Mouse (Mus musculus): ENCODE data around the gene Jund. TPM values are rescaled to one million over a fixed set of nuclear protein-coding genes. Genes with fewer than 3 reads are reported as not detected.

Gene Jund
- polyA plus RNA-seq, 1 experiment from 2014 or later = 29.7 TPM

DNA sequence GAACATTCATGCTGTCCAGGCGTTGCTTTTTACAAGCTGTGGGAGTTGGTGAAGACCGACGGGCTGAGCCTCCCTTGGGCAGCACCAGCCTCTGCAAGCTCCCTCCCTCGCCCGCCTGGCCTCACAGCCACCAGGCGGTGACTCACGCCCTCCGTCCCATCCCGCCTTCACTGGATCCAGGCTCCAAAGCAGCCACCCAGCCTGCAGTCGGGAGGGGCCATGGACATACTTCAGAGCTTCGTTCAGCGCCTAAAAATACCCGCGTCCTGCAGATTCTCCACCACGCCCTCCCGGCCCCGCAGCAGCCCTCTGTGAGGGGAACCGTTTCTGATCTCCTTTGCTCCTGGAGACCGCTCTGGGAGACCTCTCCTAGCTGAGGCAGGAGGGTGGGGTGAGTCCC lies 16.6 kb upstream of the Jund start:
- Histone ChIP-seq H3K4me3 (ENCODE audit: inconsistent target) (no peak overlapping the region), H3K36me3 (ENCODE audit: inconsistent target) (no peaks in the 10 kb centered on the region), H3K79me2 (ENCODE audit: inconsistent target) (no peaks in the 10 kb centered on the region), H3K27ac (no peak overlapping the region)
- 84% methylated on average over 15 of the region's 19 CpGs for WGBS (ENCODE audit: missing documents)

DNA sequence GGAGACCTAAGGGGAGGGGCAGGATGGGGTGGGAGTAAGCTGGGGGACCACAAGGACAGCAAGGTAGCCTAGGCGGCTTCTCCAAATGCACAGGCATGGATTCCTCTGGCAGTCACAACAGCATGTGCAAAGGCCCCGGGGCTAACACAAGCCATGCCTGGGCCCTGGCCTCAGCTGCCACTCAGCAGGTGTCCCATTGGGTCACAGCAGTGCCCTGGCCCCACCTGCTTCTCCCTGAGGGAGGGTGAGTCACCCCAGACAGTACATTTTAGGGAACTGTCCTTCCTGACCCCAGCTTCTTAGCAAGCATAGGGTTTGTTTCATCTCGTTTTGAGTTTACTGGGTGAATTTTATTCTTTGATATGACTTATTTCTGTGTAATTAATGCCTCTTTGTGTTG lies 16.1 kb upstream of the Jund start:
- H3K4me3 ChIP-seq (ENCODE audit: inconsistent target) = no peak overlapping the region
- no peaks in the 10 kb centered on the region for H3K79me2 ChIP-seq (ENCODE audit: inconsistent target)
- no peaks in the 10 kb centered on the region for H3K36me3 ChIP-seq (ENCODE audit: inconsistent target)
- 50% methylated on average over 3 of the region's 3 CpGs for WGBS (ENCODE audit: missing documents)
- H3K27ac ChIP-seq = no peak overlapping the region

DNA sequence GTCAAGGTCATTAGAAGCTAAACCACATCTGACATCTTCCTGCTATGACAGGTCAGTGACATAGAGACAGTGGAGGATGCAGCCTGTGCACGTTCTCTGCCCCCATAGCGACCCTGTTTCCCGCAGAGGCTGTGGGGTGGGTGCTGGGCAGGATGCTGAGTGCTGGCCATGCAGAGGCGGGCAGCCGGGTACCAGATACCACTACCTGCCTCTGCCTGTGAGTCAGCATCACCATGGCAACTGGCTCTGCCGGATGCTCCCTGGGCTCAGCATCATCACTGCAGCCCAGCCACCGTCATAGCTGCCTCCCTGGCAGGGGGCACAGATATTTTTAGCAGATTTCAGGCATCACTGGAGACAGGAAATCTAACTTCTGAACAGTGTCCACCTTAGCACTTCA lies 14.5 kb upstream of the Jund start:
- Histone ChIP-seq H3K79me2 (ENCODE audit: inconsistent target) (no peaks in the 10 kb centered on the region), H3K27ac (no peak overlapping the region), H3K4me3 (ENCODE audit: inconsistent target) (no peak overlapping the region), H3K36me3 (ENCODE audit: inconsistent target) (no peaks in the 10 kb centered on the region)
- WGBS (ENCODE audit: missing documents) = 90% methylated on average over 7 of the region's 7 CpGs

DNA sequence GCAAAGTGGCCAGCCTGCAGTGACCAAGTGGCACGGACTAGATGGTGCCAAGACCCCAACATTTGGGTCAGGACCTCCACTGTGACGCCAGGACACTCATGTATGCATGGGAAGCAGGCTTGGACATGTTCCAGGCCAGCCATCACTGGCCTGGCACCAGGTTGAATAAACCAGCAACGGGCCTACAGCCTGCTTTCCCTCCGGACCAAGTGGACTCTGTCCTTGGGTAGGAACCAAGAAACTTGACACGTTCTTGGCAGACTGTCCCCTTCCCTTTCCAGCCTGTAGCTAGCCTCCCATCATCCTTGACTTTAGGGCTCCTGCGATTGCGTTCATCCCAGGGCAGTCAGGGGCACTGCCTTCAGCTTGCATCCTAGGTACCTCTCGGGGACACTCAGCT lies 11.2 kb upstream of the Jund start:
- H3K79me2 ChIP-seq (ENCODE audit: inconsistent target) = no peaks in the 10 kb centered on the region
- no peak overlapping the region for H3K27ac ChIP-seq
- no peaks in the 10 kb centered on the region for H3K36me3 ChIP-seq (ENCODE audit: inconsistent target)
- no peak overlapping the region for H3K4me3 ChIP-seq (ENCODE audit: inconsistent target)
- WGBS (ENCODE audit: missing documents) = 90% methylated on average over 8 of the region's 8 CpGs

DNA sequence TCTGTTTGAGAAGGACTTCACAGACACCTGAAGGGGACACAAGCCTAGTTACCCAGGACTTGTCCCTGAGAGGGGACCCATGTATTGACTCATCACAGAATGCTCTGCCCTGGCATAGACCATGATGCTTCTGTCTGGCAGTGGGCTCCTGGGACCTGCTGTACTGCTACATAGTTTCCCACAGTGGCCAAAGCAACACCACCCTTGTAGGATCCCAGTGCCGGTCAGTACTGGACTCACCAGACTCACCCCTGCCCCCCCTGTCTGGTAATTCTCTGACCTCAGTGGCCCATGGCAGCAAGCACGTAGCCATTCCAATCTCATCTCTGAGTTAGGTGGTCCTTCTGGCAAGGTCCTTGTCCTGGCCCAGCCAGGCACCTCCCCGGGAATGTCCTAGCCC lies 10.6 kb upstream of the Jund start:
- 97% methylated on average over 2 of the region's 3 CpGs for WGBS (ENCODE audit: missing documents)
- Histone ChIP-seq H3K36me3 (ENCODE audit: inconsistent target) (no peaks in the 10 kb centered on the region), H3K79me2 (ENCODE audit: inconsistent target) (no peaks in the 10 kb centered on the region), H3K4me3 (ENCODE audit: inconsistent target) (no peak overlapping the region), H3K27ac (no peak overlapping the region)

DNA sequence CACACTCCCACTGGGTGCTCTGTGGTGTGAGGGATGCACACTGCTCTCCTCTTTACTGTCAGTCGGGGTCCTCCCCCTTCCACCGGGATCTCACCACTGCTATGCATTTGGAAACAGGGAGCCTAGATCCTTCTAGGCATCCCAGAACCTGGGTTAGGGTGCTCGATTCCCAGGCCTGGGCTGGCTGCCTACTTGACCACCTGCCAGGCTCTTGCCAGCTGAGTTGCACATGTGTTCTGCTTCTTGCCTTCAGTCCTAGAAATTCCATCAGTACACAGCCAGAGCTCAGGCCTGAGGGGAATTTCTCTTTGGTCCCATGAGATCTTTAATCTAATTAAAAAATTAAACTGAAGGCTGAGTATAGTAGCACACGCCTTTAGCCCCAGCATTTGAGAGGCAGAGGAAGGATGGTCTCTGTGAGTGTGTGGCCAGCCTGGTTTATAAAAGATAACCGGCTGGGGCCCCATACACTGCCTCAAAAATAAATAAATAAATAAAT lies 8.8 kb upstream of the Jund start:
- Histone ChIP-seq H3K79me2 (ENCODE audit: inconsistent target) (no peaks in the 10 kb centered on the region), H3K4me3 (ENCODE audit: inconsistent target) (no peak overlapping the region), H3K36me3 (ENCODE audit: inconsistent target) (no peaks in the 10 kb centered on the region), H3K27ac (no peak overlapping the region)
- WGBS (ENCODE audit: missing documents) = 88% methylated on average over 5 of the region's 5 CpGs

DNA sequence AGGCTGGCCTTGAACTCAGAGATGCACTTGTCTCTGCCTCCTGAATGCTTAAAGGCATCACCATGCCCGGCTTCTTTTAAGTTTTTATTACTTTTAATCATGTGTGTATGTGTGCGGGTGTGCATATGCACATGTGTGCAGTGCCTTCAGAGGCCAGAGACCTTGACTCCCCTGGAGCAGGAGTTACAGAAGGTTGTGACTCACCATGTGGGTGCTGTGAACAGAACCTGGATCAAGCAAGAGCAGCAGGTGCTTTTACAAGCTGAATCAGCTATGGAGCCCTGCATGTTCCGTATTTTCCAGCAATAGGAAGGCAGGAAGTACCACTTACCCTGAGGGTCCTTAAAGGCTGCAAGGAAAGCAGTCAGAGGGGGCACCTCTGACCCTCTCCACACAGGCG lies 7.5 kb upstream of the Jund start:
- H3K4me3 ChIP-seq (ENCODE audit: inconsistent target) = no peak overlapping the region
- no peak overlapping the region for H3K27ac ChIP-seq
- 96% methylated on average over 4 of the region's 4 CpGs for WGBS (ENCODE audit: missing documents)
- no peaks in the 10 kb centered on the region for H3K36me3 ChIP-seq (ENCODE audit: inconsistent target)
- no peaks in the 10 kb centered on the region for H3K79me2 ChIP-seq (ENCODE audit: inconsistent target)

DNA sequence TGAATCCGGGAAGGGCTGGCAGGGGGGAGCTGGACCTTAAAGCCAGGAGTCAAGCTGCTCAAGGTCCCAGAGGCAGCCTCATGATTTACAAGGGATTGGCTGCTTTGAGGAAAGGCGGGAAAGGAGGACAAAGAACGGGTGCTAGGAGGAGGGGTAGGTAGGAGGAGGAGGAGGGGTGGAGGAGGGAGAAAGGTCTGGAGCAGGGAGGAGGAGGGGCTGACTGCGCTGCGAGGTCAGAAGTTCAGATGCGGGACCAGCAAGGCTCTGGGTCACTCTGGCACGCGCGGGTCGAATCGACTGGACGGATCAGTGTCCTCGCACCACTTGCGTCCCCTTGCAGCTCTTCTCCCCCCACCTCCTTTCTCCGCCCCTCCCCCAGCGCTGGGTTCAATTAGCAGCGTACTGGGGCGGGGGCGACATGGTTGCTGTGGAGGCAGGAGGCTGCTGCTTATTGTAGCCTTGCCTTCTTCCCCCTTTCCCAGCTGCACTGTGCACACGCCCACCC lies 7.0 kb upstream of the Jund start:
- no peaks in the 10 kb centered on the region for H3K36me3 ChIP-seq (ENCODE audit: inconsistent target)
- no peaks in the 10 kb centered on the region for H3K79me2 ChIP-seq (ENCODE audit: inconsistent target)
- no peak overlapping the region for H3K4me3 ChIP-seq (ENCODE audit: inconsistent target)
- no peak overlapping the region for H3K27ac ChIP-seq
- 68% methylated on average over 18 of the region's 20 CpGs for WGBS (ENCODE audit: missing documents)

DNA sequence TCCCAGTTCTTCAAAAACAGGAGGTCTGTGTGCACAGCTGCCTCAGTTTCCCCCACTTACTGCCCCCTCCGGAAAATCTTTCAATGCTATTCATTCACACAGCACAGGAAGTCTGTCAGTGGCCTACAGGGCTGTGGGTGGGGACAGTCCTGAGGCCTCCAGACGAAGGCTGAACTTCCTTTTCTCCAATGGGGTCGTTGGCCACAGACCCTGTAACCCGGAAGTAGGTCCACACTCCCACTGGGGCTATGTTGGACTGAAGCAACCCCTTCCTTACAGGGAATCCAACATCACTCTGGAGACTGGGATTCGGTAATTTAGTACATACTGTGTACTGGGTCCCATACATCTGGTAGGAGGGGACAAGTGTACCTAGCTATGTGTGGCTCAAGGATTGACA lies 5.1 kb upstream of the Jund start:
- Histone ChIP-seq H3K27ac (no peak overlapping the region), H3K79me2 (ENCODE audit: inconsistent target) (no peaks in the 10 kb centered on the region), H3K4me3 (ENCODE audit: inconsistent target) (no peak overlapping the region), H3K36me3 (ENCODE audit: inconsistent target) (no peaks in the 10 kb centered on the region)
- WGBS (ENCODE audit: missing documents) = 26% methylated on average over 5 of the region's 5 CpGs

DNA sequence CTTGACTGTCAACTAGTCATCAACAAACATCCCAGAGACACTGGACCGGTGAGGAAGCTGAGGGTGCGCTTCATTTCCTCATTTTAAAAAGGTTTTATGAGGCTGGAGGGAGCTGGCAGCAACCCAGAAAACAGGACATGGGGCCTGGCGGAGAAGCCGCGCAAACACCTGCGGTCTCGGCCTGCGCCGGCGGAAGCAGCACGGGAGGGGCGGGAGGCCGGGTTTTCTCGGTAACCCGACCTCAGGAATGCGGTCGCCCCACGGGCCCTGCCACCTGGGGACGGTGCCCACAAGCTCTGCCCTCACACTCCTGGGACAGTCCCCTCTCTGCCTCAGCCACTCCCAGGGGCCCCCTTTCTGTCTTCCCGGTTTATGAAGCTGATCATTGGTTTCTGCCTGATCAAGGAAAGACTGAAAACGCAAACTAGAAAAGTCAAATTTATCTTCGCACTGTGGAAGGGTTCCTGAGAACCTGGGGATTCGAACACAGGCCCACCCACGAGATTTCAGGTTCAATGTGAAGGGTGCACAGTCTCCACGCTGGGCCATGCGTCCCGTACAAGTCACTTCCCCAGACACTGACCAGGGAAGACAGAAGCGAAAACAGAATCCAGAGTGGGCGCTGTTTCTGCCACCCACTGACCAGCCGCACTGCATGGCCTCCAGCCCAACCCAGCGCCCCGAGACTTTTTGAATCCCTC lies 3.3 kb upstream of the Jund start:
- peak overlapping the region; percentile 34 for H3K27ac ChIP-seq
- no peaks in the 10 kb centered on the region for H3K79me2 ChIP-seq (ENCODE audit: inconsistent target)
- no peaks in the 10 kb centered on the region for H3K36me3 ChIP-seq (ENCODE audit: inconsistent target)
- WGBS (ENCODE audit: missing documents) = 25% methylated on average over 32 of the region's 32 CpGs
- H3K4me3 ChIP-seq (ENCODE audit: inconsistent target) = no peak overlapping the region

DNA sequence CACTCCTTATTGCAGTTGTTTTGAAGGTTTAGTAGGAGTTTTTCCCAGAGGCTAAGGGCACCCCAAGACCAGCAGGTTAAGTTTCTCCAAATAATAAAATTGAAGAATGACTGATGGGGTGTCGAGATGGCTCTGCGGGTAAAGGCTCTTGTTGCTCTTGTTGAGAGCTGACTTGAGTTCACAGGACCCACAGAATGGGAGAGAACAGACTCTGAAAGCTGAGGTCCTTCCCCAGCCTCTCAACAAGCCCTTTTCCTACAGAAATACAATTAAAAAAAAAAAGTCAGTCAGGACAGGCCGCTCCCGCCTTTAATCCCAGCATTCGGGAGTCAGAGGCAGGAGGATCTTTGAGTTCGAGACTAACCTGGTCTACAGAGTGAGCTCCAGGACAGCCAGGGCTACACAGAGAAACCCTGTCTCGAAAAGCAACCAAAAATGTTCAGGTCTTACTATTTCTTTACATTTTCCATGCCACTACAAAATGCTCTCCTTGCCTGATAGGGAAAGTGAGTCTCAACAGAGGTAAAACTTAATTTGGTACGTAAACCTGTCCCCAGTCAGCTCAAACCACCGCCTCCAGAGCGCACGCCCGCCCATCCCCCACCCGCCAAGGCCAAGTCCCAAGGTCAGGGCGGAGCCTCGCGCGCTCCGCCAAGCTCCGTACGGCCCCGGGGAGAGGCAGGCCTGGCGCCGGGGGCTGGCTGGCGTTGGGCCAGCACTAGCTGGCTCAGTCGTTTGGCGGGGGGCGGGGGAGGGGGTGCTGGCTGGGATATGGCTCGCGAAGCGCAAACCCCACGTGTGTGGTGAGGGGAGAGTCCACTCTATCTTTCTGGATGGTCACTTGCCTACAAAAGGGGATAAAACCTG lies 2.5 kb upstream of the Jund start:
- Histone ChIP-seq H3K79me2 (ENCODE audit: inconsistent target) (no peaks in the 10 kb centered on the region; the same call in 1 of the 2 replicates), H3K4me3 (ENCODE audit: inconsistent target) (no peak overlapping the region), H3K36me3 (ENCODE audit: inconsistent target) (no peaks in the 10 kb centered on the region), H3K27ac (peak overlapping the region; percentile 34)
- WGBS (ENCODE audit: missing documents) = 16% methylated on average over 30 of the region's 31 CpGs

DNA sequence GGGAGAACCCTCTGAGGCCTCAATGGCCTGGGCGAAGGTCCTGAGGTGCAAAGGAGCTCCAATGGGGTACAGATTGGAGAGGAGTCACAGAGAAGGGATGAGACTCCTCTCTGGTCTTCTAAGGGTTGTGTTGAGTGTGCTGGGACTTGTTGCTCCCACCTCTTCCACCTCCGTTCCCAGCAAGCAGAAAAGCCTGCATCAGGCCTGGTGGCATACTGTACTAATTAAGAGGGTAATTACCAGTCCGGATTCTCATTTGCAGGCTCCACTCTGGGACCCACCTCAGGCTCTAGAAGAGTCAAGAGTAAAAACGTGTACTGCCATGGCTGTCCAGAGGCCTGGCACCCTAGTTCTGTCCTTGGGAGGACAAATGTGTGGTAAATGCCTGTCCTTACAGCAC lies 1.8 kb upstream of the Jund start:
- Histone ChIP-seq H3K79me2 (ENCODE audit: inconsistent target) (no peaks in the 10 kb centered on the region; the same call in 1 of the 2 replicates), H3K36me3 (ENCODE audit: inconsistent target) (no peaks in the 10 kb centered on the region), H3K4me3 (ENCODE audit: inconsistent target) (no peak overlapping the region), H3K27ac (0 out of 2 replicates have a peak overlapping the region, but pooled peaks have one; percentile 7)
- 91% methylated on average over 4 of the region's 4 CpGs for WGBS (ENCODE audit: missing documents)

DNA sequence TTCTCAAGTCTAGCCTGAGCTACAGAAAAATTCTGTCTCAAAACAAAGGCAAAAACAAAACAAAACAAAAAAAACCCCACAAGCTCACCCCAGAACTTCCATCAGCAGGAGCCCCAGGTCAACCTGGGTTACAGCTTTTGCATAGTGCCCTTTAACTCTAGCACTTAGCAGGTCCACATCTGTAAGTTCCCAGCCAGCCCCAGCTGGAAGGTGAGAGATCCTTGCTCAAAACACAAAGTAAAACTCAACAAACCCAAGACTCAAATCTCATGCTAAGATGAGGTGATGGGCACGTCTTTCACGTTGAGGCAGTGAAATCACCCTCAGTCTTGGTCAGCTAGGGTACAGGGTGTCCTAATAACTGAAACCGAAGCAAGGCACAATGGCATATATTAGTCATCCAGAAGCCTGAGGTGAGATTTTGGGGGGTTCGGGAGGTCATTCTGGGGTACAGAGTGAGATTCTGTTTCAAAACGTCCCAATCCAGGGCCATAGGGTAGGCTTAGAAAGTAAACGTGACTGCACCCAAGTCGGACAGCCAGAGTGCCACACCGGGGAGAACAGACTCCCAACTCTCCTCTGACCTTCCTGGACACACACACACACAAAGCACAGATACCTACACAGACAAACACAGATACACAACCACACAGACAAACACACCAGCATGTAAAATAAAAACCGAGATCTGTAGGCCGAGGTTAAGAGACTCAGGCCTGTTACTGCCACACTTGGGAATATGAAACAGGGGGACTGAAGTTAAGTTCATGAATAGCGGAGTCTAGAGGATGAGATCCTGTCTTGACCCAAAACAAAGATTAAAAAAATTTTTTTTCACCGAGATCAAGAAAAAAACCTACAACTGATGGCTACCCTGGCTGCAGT lies 1.1 kb upstream of the Jund start:
- Histone ChIP-seq H3K27ac (peak overlapping the region; percentile 37), H3K36me3 (ENCODE audit: inconsistent target) (no peaks in the 10 kb centered on the region), H3K79me2 (ENCODE audit: inconsistent target) (no peaks in the 10 kb centered on the region; the same call in 1 of the 2 replicates), H3K4me3 (ENCODE audit: inconsistent target) (peak overlapping the region; percentile 27; the same call in 1 of the 2 replicates)
- WGBS (ENCODE audit: missing documents) = 81% methylated on average over 12 of the region's 12 CpGs

DNA sequence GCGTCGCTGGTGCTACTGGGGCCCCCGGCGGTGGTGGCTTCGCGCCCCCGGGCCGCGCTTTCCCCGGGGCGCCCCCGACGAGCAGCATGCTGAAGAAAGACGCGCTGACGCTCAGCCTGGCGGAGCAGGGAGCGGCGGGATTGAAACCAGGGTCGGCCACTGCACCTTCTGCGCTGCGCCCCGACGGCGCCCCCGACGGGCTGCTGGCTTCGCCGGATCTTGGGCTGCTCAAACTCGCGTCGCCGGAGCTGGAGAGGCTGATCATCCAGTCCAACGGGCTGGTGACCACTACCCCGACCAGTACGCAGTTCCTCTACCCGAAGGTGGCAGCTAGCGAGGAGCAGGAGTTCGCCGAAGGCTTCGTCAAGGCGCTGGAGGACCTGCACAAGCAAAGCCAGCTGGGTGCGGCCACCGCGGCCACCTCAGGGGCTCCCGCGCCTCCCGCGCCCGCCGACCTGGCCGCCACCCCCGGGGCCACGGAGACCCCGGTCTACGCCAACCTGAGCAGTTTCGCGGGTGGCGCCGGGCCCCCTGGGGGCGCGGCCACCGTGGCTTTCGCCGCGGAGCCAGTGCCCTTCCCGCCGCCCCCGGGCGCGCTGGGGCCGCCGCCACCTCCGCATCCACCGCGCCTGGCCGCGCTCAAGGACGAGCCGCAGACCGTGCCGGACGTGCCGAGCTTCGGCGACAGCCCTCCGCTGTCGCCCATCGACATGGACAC lies 526 bp downstream of the Jund start:
- H3K79me2 ChIP-seq (ENCODE audit: inconsistent target) = no peaks in the 10 kb centered on the region; the same call in 1 of the 2 replicates
- peak overlapping the region; percentile 45 for H3K4me3 ChIP-seq (ENCODE audit: inconsistent target)
- 2% methylated on average over 84 of the region's 89 CpGs for WGBS (ENCODE audit: missing documents)
- H3K27ac ChIP-seq = peak overlapping the region; percentile 74; the same call in 1 of the 2 replicates
- H3K36me3 ChIP-seq (ENCODE audit: inconsistent target) = no peaks in the 10 kb centered on the region
